Mouse (Mus musculus) C2C12 (cell line): ENCODE measurements around the gene Gm20388.

Experiments used
- CEBPB ChIP-seq: IDR thresholded peaks from one replicate; pipeline ENCODE4 v1.6.1; 2011; ENCODE audit warnings: low read depth, mild to moderate bottlenecking, control low read depth, moderate library complexity
- CTCF ChIP-seq: IDR thresholded peaks from one replicate; pipeline ENCODE4 v1.5.1; 2011; ENCODE audit not compliant: control insufficient read depth, insufficient read depth, insufficient read length
- FOSL1 ChIP-seq: IDR thresholded peaks from one replicate; pipeline ENCODE4 v1.8.0; 2011; ENCODE audit warnings: mild to moderate bottlenecking, low read length; ENCODE audit not compliant: poor library complexity, insufficient read depth, severe bottlenecking
- MAX ChIP-seq: IDR thresholded peaks from one replicate; pipeline ENCODE4 v1.6.1; 2011; ENCODE audit warnings: mild to moderate bottlenecking, control low read depth
- MYOG ChIP-seq: IDR thresholded peaks from one replicate; pipeline ENCODE4 v1.6.1; 2011; ENCODE audit not compliant: control insufficient read depth, insufficient read length; ENCODE audit errors: extremely low read depth
- USF1 ChIP-seq: IDR thresholded peaks from one replicate; pipeline ENCODE4 v1.6.1; 2011; ENCODE audit warnings: low read depth, mild to moderate bottlenecking, control low read depth, moderate library complexity

GRCm38 (mm10) chr8:122362967-122363366, 2452.3 kb downstream of the Gm20388 start:
- TF ChIP-seq CTCF (no peak), MAX (no peak), USF1 (no peak), CEBPB (no peak), MYOG (no peak), FOSL1 (no peak)
